Mouse (Mus musculus): ENCODE measurements around the gene Dock1. TPM values are rescaled to one million over a fixed set of nuclear protein-coding genes. Genes with fewer than 3 reads are reported as not detected.

The Dock1 gene
- total and polyA plus RNA-seq, 3 experiments = not detected

DNA sequence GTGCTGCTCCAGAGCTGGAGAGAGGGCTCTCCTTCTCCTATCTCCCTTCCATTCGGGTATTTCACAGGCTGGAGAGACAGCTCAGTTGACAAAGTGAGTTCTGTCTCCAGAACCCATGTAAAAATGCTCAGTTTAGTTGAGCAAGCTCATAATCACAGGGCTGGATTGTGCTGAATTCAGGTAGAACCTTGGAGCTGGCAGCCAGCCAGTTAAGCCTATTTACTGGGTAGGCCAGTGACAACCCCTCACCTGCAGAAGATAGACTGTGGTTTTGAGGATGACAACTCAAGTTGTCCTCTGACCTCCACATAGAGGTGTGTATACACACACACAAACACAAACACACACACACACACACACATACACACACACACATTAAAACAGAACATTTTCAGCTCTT lies 347.1 kb downstream of the Dock1 start:
- ATAC-seq (ENCODE audit: extremely low read depth, insufficient number of reproducible peaks, low FRiP score, poor library complexity, severe bottlenecking) (no peak), DNase-seq (ENCODE audit: low spot score) (no peak)
- H3K4me1 ChIP-seq (ENCODE audit: insufficient read depth, low read depth, low read length) = no peaks in the 10 kb centered on the region
- no peaks in the 10 kb centered on the region for H3K27me3 ChIP-seq (ENCODE audit: insufficient read depth, low read length)
- no peak overlapping the region for H3K4me3 ChIP-seq (ENCODE audit: low read depth, low read length)
- TF ChIP-seq CTCF (IDR thresholded peaks at IDR 0.05; ENCODE audit: low read depth, low read length) = no peak
- no peak for TF ChIP-seq GATA2 (IDR thresholded peaks at IDR 0.05; ENCODE audit: borderline replicate concordance, low read depth, low read length)
- TF ChIP-seq POLR2AphosphoS5 (IDR thresholded peaks at IDR 0.05; ENCODE audit: insufficient replicate concordance, low read depth, low read length) = no peak
- no peak for TF ChIP-seq TAL1 (conservative IDR thresholded peaks at IDR 0.05; ENCODE audit: low read depth, low read length)
- TF ChIP-seq GATA1 (IDR thresholded peaks at IDR 0.05; ENCODE audit: borderline replicate concordance, low read length) = no peak
- no peaks in the 10 kb centered on the region for H3K36me3 ChIP-seq (replicated peaks)
- H3K9me3 ChIP-seq (replicated peaks) = peaks cover 55% of the 10 kb centered on the region

DNA sequence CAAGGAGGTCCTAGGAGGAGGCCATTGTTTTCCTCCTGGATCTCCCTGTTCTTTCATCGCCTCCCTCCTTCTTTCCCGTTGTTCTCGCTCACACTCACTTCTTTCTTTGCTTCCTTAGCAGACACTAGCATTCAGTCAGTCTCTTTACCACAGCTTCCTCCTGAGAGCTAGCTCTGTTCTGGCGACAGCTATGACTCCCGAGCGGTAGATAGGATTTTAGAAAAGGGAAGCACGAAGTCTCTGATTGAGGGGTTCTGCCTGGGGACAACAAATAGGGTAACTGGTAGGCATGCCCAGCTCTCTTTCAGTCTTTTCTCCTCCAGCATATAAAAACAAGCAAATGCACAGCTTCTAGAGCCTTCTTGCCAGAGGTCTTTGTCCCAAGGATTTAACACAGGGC lies 350.3 kb downstream of the Dock1 start:
- Histone ChIP-seq H3K4me1 (ENCODE audit: insufficient read depth, low read depth, low read length) (no peaks in the 10 kb centered on the region), H3K9me3 (replicated peaks) (peaks cover 58% of the 10 kb centered on the region), H3K27me3 (ENCODE audit: insufficient read depth, low read length) (no peaks in the 10 kb centered on the region), H3K36me3 (replicated peaks) (no peaks in the 10 kb centered on the region), H3K4me3 (ENCODE audit: low read depth, low read length) (no peak overlapping the region)
- ATAC-seq (ENCODE audit: extremely low read depth, insufficient number of reproducible peaks, low FRiP score, poor library complexity, severe bottlenecking) (no peak), DNase-seq (ENCODE audit: low spot score) (no peak)
- TF ChIP-seq TAL1 (conservative IDR thresholded peaks at IDR 0.05; ENCODE audit: low read depth, low read length) (no peak), GATA2 (IDR thresholded peaks at IDR 0.05; ENCODE audit: borderline replicate concordance, low read depth, low read length) (no peak), POLR2AphosphoS5 (IDR thresholded peaks at IDR 0.05; ENCODE audit: insufficient replicate concordance, low read depth, low read length) (no peak), GATA1 (IDR thresholded peaks at IDR 0.05; ENCODE audit: borderline replicate concordance, low read length) (no peak), CTCF (IDR thresholded peaks at IDR 0.05; ENCODE audit: low read depth, low read length) (no peak)

DNA sequence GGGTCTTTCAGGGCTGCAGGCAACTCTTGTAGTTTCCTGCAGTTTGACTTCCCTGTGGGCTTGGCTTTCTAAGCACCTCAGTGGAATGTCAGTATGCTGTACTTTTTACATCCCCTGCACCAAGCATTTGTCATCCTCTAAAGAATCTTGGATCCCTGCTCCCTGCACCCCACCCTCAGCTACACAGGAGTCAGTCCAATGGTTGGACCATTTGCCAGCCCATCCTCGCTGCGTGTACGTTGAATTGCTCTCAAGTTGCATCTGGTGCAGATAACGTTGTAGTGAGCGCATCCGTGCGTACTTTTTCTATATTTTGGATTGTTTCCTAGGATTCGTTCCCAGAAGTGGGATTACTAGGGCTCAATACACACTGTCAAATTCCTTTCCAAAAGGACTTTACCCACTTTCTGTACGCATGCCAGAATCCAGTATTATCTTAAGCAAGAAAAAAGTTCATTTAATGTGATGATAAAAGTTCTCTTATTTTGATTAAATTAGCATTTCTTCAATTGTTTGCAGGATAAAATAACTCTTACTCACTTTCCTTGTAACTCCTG lies 351.2 kb downstream of the Dock1 start:
- no peaks in the 10 kb centered on the region for H3K4me1 ChIP-seq (ENCODE audit: insufficient read depth, low read depth, low read length)
- no peak overlapping the region for H3K4me3 ChIP-seq (ENCODE audit: low read depth, low read length)
- TF ChIP-seq GATA2 (IDR thresholded peaks at IDR 0.05; ENCODE audit: borderline replicate concordance, low read depth, low read length) (no peak), TAL1 (conservative IDR thresholded peaks at IDR 0.05; ENCODE audit: low read depth, low read length) (no peak), GATA1 (IDR thresholded peaks at IDR 0.05; ENCODE audit: borderline replicate concordance, low read length) (no peak), POLR2AphosphoS5 (IDR thresholded peaks at IDR 0.05; ENCODE audit: insufficient replicate concordance, low read depth, low read length) (no peak), CTCF (IDR thresholded peaks at IDR 0.05; ENCODE audit: low read depth, low read length) (no peak)
- H3K9me3 ChIP-seq (replicated peaks) = peaks cover 52% of the 10 kb centered on the region
- H3K27me3 ChIP-seq (ENCODE audit: insufficient read depth, low read length) = no peaks in the 10 kb centered on the region
- ATAC-seq (ENCODE audit: extremely low read depth, insufficient number of reproducible peaks, low FRiP score, poor library complexity, severe bottlenecking) = no peak
- DNase-seq (ENCODE audit: low spot score) = no peak
- H3K36me3 ChIP-seq (replicated peaks) = no peaks in the 10 kb centered on the region

DNA sequence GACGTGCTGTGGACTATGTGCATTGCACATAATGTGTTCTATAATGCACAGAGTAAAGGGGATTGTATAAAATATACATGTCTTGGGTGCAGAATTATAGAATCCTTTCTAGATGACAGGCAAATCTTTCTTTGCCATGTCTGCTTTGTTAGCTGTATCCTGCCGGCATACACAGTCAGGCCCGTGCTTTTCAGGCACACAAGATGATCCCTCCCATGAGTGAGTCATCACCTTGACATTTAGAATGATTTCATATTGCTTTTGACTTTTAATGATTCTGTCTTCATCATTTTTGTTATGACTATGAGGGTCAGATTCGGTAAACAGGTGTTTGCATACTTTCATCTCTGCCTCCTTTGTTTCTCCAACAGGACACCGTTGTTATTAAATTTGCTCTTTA lies 354.1 kb downstream of the Dock1 start:
- ATAC-seq (ENCODE audit: extremely low read depth, insufficient number of reproducible peaks, low FRiP score, poor library complexity, severe bottlenecking) = no peak
- Histone ChIP-seq H3K27me3 (ENCODE audit: insufficient read depth, low read length) (no peaks in the 10 kb centered on the region), H3K36me3 (replicated peaks) (no peaks in the 10 kb centered on the region), H3K4me3 (ENCODE audit: low read depth, low read length) (no peak overlapping the region), H3K9me3 (replicated peaks) (peaks cover 59% of the 10 kb centered on the region), H3K4me1 (ENCODE audit: insufficient read depth, low read depth, low read length) (no peaks in the 10 kb centered on the region)
- DNase-seq (ENCODE audit: low spot score) = no peak
- TF ChIP-seq CTCF (IDR thresholded peaks at IDR 0.05; ENCODE audit: low read depth, low read length) = no peak
- TF ChIP-seq GATA2 (IDR thresholded peaks at IDR 0.05; ENCODE audit: borderline replicate concordance, low read depth, low read length) = no peak
- no peak for TF ChIP-seq TAL1 (conservative IDR thresholded peaks at IDR 0.05; ENCODE audit: low read depth, low read length)
- TF ChIP-seq GATA1 (IDR thresholded peaks at IDR 0.05; ENCODE audit: borderline replicate concordance, low read length) = no peak
- TF ChIP-seq POLR2AphosphoS5 (IDR thresholded peaks at IDR 0.05; ENCODE audit: insufficient replicate concordance, low read depth, low read length) = no peak

DNA sequence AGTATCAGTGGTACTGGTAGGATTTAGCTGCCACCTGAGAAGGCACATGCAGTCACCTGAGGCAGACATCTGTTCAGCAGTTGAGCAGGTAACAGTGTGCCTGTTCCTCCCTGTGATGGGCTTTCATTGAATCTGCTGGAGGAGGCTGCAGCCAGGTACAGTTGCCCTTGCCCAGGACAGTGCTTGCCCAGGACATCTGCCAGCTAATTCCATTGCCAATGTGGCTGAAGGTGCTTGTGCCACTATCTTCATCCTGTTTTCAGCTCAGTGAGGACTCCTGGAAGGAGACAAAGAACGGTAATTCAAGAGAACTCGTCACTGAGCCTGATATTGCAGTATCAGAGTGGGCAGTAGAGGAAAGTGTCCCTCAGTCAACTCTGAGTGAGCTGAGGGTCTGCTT lies 358.3 kb downstream of the Dock1 start:
- no peaks in the 10 kb centered on the region for H3K4me1 ChIP-seq (ENCODE audit: insufficient read depth, low read depth, low read length)
- ATAC-seq (ENCODE audit: extremely low read depth, insufficient number of reproducible peaks, low FRiP score, poor library complexity, severe bottlenecking) = no peak

DNA sequence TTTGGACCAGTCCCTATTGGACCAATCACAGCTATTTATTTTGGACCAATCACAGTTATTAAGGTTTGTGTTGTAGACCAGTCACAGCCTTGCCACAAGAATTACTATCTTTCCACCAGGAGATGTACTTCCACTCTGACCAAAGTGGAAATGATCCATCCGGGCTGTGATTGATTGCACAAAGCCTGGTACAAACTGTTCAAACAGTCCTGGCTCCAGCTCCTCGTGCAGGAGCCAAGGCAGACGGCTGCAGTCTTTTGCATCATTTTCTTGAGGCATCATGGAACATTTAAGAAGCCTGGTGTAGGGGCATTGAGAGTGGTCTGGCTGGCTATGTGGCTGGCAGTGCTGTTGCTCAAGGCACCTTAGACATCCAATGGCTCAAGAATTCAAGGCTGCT lies 358.7 kb downstream of the Dock1 start:
- H3K36me3 ChIP-seq (replicated peaks) = no peaks in the 10 kb centered on the region
- DNase-seq (ENCODE audit: low spot score) = no peak
- ATAC-seq (ENCODE audit: extremely low read depth, insufficient number of reproducible peaks, low FRiP score, poor library complexity, severe bottlenecking) = no peak
- TF ChIP-seq POLR2AphosphoS5 (IDR thresholded peaks at IDR 0.05; ENCODE audit: insufficient replicate concordance, low read depth, low read length) = no peak
- TF ChIP-seq CTCF (IDR thresholded peaks at IDR 0.05; ENCODE audit: low read depth, low read length) = no peak
- TF ChIP-seq GATA1 (IDR thresholded peaks at IDR 0.05; ENCODE audit: borderline replicate concordance, low read length) = no peak
- TF ChIP-seq TAL1 (conservative IDR thresholded peaks at IDR 0.05; ENCODE audit: low read depth, low read length) = no peak
- TF ChIP-seq GATA2 (IDR thresholded peaks at IDR 0.05; ENCODE audit: borderline replicate concordance, low read depth, low read length) = no peak
- H3K4me1 ChIP-seq (ENCODE audit: insufficient read depth, low read depth, low read length) = no peaks in the 10 kb centered on the region
- H3K9me3 ChIP-seq (replicated peaks) = peaks cover 72% of the 10 kb centered on the region
- no peak overlapping the region for H3K4me3 ChIP-seq (ENCODE audit: low read depth, low read length)
- no peaks in the 10 kb centered on the region for H3K27me3 ChIP-seq (ENCODE audit: insufficient read depth, low read length)

More for the DNA sequence above, 358.3 kb downstream of the Dock1 start:
- no peaks in the 10 kb centered on the region for H3K27me3 ChIP-seq (ENCODE audit: insufficient read depth, low read length)
- peaks cover 68% of the 10 kb centered on the region for H3K9me3 ChIP-seq (replicated peaks)
- H3K4me3 ChIP-seq (ENCODE audit: low read depth, low read length) = no peak overlapping the region
- H3K36me3 ChIP-seq (replicated peaks) = no peaks in the 10 kb centered on the region
- no peak for DNase-seq (ENCODE audit: low spot score)
- no peak for TF ChIP-seq CTCF (IDR thresholded peaks at IDR 0.05; ENCODE audit: low read depth, low read length)
- TF ChIP-seq POLR2AphosphoS5 (IDR thresholded peaks at IDR 0.05; ENCODE audit: insufficient replicate concordance, low read depth, low read length) = no peak
- TF ChIP-seq GATA1 (IDR thresholded peaks at IDR 0.05; ENCODE audit: borderline replicate concordance, low read length) = no peak
- no peak for TF ChIP-seq TAL1 (conservative IDR thresholded peaks at IDR 0.05; ENCODE audit: low read depth, low read length)
- no peak for TF ChIP-seq GATA2 (IDR thresholded peaks at IDR 0.05; ENCODE audit: borderline replicate concordance, low read depth, low read length)
